Mouse (Mus musculus) common myeloid progenitor, adult 5-6 weeks (primary cell): ENCODE data around the gene Sec24d. TPM values are rescaled to one million over a fixed set of nuclear protein-coding genes. Genes with fewer than 3 reads are reported as not detected.

ENCODE experiments used
- ATAC-seq: replicated peaks from 2 replicates; pipeline ENCODE4 v1.8.0; 2016; ENCODE audit warnings: low read depth, mild to moderate bottlenecking, moderate TSS enrichment, inconsistent platforms; ENCODE audit not compliant: poor library complexity, severe bottlenecking
- total RNA-seq: library from RNA; stranded (forward); fragments of 200-1000, 187-1606 nt; gene quantifications from 2 replicates; pipeline ENCODE4 v1.2.3, GENCODE M21; 2017

Sec24d gene
- 19.4 and 19.9 TPM in 2 replicates for total RNA-seq

DNA sequence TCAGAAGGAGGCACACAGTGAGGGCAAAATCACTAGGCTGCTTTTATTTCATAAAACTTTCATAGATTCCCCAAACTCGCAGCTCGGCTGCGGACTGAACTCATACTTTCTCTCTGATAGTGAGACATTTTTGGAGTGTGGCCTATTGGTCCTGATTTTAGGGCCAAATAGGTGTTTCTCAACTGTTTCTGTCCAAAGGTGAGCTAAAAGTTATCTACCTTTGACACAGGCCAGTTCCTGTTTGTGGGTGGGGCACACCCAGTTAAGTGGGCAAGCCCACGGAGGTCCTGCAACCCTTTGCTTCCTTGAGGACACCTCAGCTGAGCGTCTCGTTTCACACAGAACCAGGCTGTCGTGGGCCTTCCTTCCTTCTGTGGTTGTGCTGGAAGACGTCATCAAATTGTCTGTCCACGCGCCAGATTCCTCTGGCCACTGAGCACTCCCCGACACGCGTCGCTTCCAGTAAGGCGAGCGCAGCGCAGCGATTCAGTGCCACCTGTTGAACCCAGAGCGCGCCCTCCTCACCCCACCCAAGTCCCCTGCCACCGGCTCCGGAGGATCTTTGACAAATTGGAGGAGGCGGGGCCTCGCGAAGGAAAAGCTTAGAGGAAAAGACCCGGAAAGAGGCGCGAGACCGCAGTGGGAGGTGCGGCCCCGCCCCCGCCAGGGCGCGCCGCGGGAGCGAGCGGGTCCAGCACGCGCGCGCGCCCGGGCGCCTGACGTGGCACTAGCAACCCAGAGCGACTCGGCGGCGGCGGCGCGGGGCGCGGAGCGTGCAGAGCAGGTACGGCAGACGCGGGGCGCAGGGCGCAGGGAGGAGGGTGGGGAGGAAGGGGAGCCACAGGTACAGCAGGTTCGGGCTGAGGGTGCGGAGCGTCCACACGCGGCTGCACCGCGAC, at the start of gene Sec24d:
Gene Sec24d (plus strand): TSS at position 703 of the 899 bp plus-strand sequence.
- peak; percentile 80 for ATAC-seq

- peak; percentile 73; the same call in 1 of the 2 replicates for ATAC-seq
Measured at GRCm38 (mm10) chr3:123218646-123219045, 48.6 kb upstream of the Sec24d start.

- no peak for ATAC-seq
Measured at GRCm38 (mm10) chr3:123227276-123227675, 40.0 kb upstream of the Sec24d start.

DNA sequence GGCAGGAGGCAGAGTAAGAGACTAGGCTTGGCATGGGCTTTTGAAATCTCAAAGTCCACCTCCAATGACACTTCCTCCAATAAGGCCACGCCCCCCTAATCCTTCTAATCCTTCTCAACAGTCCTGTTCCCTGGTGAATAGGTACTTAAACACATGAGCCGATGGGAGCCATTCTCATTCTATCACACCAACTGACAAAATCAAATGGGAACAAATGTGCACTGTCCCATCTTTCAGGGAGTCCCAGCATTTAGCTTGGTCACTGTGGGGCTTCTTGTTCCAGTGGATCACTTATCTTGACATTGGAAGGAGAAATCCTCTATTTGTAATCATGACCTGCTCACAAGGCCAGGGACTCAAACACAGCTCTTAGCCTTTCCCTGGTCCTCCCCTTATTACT, 35.6 kb upstream of the Sec24d start:
- ATAC-seq, result no peak

- peak; percentile 58; the same call in 1 of the 2 replicates for ATAC-seq
Measured at GRCm38 (mm10) chr3:123234191-123234836, 32.9 kb upstream of the Sec24d start.

DNA sequence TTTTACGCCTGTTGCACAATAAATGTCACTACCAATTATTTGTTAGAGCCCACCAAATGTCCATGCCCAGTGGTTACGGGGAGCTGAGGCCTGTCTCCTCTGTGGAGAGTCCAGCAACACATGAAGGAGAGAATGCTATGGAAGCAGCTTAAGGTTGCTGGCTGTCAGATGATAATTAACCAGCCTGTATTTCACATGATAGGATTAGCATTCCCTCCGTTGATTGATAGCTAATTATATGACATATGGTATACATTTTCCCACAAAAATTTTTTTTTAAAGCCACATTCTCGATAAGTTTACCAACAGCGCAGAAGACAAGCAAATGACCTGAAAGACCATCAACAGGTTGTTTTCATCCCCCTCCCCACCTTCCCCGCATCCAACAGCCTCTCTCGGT, 31.8 kb upstream of the Sec24d start:
- ATAC-seq, result no peak

- peak; percentile 89 for ATAC-seq
Measured at GRCm38 (mm10) chr3:123235921-123236320, 31.3 kb upstream of the Sec24d start, which contains the start of gene Synpo2. TSS of gene Synpo2 (minus strand) at chr3:123236149.

- no peak for ATAC-seq
Measured at GRCm38 (mm10) chr3:123237039-123237438, 30.2 kb upstream of the Sec24d start.

DNA sequence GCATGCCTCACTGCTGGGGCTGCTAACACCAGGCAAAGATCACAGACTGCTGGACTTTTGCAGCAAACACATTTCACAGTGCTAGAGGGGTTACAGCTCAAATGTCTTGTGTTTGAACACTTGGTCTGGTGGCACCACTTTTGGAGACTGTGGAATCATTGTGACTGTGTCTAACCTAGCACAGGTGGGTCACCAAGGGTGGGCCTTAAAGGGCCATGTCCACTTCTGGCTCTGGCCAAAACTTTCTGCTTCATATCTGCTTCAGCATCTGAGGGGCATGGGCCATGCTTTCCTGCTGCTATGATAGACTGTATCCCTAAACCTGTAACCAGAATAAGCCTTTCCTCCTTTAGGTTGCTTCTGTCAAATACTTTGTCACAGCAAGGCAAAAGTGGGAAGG, 29.8 kb upstream of the Sec24d start:
- no peak for ATAC-seq

GRCm38 (mm10) chr3:123244376-123244775, 22.9 kb upstream of the Sec24d start:
- ATAC-seq, result no peak

DNA sequence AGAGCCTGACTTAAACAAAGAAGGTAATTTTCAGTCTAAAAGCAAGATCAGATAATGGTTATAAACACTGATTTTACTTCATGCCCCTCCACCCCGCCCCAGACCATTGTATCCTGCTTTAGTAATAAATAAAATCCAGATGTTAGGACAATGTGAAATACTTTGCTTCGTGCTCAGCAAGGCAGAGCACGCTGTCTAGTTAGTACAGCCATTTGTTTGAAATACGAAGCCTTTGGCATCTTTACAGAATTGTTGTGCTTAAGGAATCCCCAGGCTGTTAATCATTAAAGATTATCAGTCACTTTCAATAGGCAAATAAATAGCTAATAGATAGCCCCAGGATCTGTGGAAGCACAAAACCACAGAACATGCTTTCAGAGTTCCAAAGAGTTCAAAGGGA, 21.6 kb upstream of the Sec24d start:
- ATAC-seq, result no peak

GRCm38 (mm10) chr3:123256181-123257101, 10.8 kb upstream of the Sec24d start:
- peak; percentile 98 for ATAC-seq

GRCm38 (mm10) chr3:123258709-123259108, 8.5 kb upstream of the Sec24d start:
- ATAC-seq, result no peak

GRCm38 (mm10) chr3:123264706-123265105, 2.5 kb upstream of the Sec24d start:
- no peak for ATAC-seq

GRCm38 (mm10) chr3:123267741-123268201, 516 bp downstream of the Sec24d start:
- ATAC-seq, result peak; percentile 58

- no peak for ATAC-seq
Measured at GRCm38 (mm10) chr3:123282866-123283615, 15.8 kb downstream of the Sec24d start.

GRCm38 (mm10) chr3:123284284-123284683, 17.0 kb downstream of the Sec24d start:
- 0 out of 2 replicates have a peak, but pooled peaks have one; percentile 3 for ATAC-seq

DNA sequence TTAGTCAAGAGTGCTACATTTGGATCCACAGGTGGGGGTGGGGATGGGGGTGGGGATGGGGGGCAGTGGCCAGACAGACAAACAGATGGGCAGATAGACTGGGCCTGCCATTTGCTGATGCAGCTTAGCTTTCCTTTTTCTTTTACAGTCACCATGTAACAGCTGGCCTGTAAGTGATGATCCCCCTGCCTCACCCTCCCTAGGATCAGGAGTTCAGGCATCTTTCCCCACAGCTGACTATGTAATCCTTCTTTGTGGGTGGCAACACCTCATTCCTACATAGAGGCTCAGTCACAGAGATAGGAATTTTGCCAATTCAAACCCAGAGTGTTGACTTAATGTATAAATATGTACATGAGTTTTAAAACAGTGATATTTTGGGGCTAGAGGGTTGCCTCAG, 18.4 kb downstream of the Sec24d start:
- ATAC-seq, result no peak

GRCm38 (mm10) chr3:123288856-123289570, 21.8 kb downstream of the Sec24d start:
- no peak for ATAC-seq
